Mouse (Mus musculus): Measurements from ENCODE around the gene Tigd3.

Gene Tigd3

GRCm38 (mm10) chr19:5877618-5878361 is 16.2 kb downstream of the Tigd3 start, which contains the start of gene Slc25a45:
Gene Slc25a45, plus strand, starts transcription at chr19:5877808.
- peak; percentile 84 for DNase-seq (ENCODE audit: low spot score)

GRCm38 (mm10) chr19:5874969-5875480 is 18.9 kb downstream of the Tigd3 start, which contains the start of gene Frmd8:
Gene Frmd8, minus strand, starts transcription at chr19:5875274.
- peak; percentile 92 for DNase-seq (ENCODE audit: low spot score)

GRCm38 (mm10) chr19:5874391-5874968 is 19.5 kb downstream of the Tigd3 start:
- no peak for DNase-seq (ENCODE audit: low spot score)

GRCm38 (mm10) chr19:5872931-5873556 is 20.9 kb downstream of the Tigd3 start:
- peak; percentile 39 for DNase-seq (ENCODE audit: low spot score)

- peak; percentile 22 for DNase-seq (ENCODE audit: low spot score)
These were observed 21.4 kb downstream of the Tigd3 start for GRCm38 (mm10) chr19:5872528-5872927.

- DNase-seq (ENCODE audit: low spot score), result no peak
These were observed 22.3 kb downstream of the Tigd3 start for GRCm38 (mm10) chr19:5871683-5872082.

GRCm38 (mm10) chr19:5871273-5871672 is 22.7 kb downstream of the Tigd3 start:
- peak; percentile 41 for DNase-seq (ENCODE audit: low spot score)

GRCm38 (mm10) chr19:5868096-5868495 is 25.9 kb downstream of the Tigd3 start:
- DNase-seq (ENCODE audit: low spot score), result no peak

GRCm38 (mm10) chr19:5864710-5865398 is 29.1 kb downstream of the Tigd3 start:
- no peak for DNase-seq (ENCODE audit: low spot score)

- no peak for DNase-seq (ENCODE audit: low spot score)
These were observed 30.2 kb downstream of the Tigd3 start for GRCm38 (mm10) chr19:5863776-5864175.

GRCm38 (mm10) chr19:5862335-5863085 is 31.4 kb downstream of the Tigd3 start:
- DNase-seq (ENCODE audit: low spot score), result no peak

- DNase-seq (ENCODE audit: low spot score), result no peak
These were observed 37.3 kb downstream of the Tigd3 start for GRCm38 (mm10) chr19:5856604-5857003.

GRCm38 (mm10) chr19:5852035-5852722 is 41.8 kb downstream of the Tigd3 start:
- no peak for DNase-seq (ENCODE audit: low spot score)

GRCm38 (mm10) chr19:5851481-5851971 is 42.4 kb downstream of the Tigd3 start:
- DNase-seq (ENCODE audit: low spot score), result no peak

- DNase-seq (ENCODE audit: low spot score), result no peak
These were observed 43.1 kb downstream of the Tigd3 start for GRCm38 (mm10) chr19:5850860-5851259.

- DNase-seq (ENCODE audit: low spot score), result peak; percentile 91
These were observed 44.0 kb downstream of the Tigd3 start for GRCm38 (mm10) chr19:5849843-5850527.

- no peak for DNase-seq (ENCODE audit: low spot score)
These were observed 44.9 kb downstream of the Tigd3 start for GRCm38 (mm10) chr19:5848826-5849672.

- no peak for DNase-seq (ENCODE audit: low spot score)
These were observed 45.7 kb downstream of the Tigd3 start for GRCm38 (mm10) chr19:5848032-5848825.
